Mouse (Mus musculus): ENCODE results near the gene Naaladl2.
"Not testable (repeated sequence)": the region's sequence is repeated elsewhere in the genome, so short reads cannot be mapped to it uniquely, and the experiment has no call there.

Naaladl2 gene

DNA sequence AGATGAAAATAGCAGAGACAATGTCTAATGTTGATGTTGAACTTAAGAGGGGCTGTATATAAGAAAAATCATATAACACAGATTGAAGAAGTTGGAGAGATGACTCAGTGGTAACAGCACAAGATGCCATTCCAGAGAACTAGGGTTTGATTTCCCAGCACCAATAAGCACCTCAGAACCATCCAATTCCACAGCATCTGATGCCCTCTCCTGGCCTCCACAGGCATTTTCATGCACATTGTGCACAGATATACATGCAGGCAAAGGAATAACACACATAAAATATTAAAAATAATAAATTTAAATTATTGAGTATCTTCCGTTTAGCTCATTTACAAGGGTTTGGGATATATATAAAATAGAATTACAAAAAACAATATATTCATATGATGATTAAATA is 926.6 kb downstream of the Naaladl2 start:
- no peak for DNase-seq

DNA sequence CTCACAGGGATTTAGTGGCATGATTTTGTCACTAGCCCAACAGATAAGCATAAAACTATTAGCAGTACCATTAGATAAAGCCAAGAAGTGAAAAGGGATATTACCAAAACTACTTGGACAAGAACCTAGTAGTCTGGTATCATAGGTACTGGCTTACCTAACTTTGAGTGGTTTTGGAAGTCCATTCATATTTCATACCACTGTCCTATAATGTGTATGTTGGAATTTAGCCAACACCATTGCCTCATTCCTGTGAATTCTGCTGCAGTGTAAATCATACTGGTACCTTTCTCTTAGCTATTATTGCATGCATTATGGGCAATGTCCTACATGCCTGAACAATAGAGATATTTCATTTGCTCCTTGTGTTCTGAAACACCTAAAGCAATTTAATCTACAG is 977.5 kb downstream of the Naaladl2 start:
- no peak for DNase-seq

DNA sequence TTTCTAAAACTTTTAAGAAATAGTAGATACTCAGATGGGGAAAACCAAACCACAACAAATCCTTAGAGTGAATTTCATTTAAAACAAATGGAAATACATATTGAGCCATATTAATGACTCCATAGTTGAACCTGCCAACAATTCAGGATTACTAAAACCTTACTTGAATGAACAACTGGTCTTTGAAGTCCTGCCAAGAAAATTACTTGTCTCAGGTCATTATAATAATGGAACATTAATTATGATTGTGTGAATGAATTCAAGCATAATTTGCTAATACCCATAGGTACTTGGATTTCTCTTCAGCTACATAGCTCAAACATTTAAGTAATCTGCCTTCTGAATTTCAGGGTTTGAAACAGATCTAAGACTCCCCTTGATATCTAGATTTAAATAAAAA is 980.1 kb downstream of the Naaladl2 start:
- DNase-seq: no peak

DNA sequence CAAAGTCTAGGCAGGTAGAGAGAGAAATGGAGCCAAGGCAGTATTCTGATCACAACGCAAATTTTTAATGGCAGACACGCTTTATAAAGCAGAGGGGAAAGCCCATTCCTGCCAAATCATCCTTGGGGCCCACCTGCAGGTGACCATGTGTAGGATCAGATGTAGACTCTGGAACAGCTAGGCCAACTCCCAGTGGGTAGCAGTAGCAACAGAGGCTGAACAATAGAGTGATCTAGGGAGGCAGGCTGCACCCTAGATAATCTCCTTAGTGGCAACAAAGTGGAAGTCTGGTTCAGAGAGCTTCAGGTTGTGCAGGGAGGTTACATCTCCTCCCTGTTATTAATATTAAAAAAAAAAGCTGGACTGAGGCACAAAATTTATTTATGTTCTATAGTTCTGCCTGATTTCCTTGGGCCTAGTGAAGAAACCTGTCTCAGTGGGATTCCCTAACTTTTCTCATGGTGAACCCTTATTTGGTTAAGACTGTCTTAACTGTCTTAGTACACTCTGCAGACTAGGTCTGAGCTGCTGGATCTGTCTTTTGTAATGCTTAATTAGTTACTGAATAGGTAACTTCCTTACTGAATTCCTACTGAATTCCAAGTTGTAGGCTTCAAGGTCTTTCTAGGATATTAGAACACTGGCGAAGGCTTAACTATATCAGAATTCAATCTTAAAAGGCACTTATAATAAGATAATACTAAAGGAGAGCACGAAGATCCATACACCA is 992.8 kb downstream of the Naaladl2 start:
- not testable (repeated sequence) for DNase-seq

DNA sequence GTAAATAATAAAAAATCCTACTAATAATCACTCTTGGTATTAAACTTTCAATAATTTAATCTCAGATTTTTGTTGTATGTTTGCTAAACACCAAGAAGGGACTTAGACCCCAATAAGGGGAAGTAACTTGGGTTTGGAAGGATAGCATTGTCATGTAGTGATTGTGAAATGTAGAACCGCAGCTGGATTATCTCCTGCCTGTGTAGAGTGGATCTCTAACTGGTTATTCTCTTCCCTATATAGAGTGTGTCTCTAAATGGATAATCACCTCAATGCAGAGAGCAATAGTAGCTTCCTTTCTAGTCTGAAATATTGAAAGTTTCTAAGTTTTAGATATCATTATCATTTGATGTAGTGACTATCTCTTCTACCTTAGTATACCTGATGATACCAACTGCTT is 1001.3 kb downstream of the Naaladl2 start:
- DNase-seq: no peak

DNA sequence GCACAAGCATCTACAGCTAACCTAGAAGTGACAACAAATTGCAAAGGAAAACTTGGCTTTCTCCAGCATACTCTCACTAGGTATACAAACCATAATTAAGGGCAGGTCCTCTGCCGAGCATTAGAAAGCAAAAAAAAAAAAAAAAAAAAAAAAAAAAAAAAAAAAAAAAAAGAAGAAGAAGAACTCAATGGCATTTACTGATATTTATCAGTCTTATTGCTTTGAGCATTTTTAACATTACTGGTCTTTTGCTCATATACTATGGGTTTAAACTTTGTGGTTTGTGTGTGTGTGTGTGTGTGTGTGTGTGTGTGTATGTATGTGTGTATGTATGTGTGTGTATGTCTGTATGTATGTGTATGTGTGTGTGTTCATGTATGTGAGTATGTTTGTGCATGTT is 1006.1 kb downstream of the Naaladl2 start:
- no peak for DNase-seq

DNA sequence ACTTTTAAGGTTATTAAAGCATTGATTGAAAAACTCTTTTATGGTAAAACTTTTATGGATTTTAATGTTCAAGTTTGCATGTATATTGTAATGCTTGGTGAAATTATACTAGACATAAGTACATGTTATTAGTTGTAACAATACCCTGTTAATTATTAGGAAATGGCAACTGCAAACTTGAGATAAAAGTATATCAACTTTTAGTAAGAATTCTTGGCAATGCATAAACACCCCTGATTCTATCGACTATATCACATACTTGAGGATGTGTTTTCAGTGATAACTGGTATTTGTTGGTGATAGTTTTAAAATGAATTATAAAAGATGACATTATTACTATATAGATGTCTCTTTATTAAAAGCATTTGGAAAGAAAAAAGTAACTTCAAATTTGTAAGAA is 1017.9 kb downstream of the Naaladl2 start:
- DNase-seq: no peak

DNA sequence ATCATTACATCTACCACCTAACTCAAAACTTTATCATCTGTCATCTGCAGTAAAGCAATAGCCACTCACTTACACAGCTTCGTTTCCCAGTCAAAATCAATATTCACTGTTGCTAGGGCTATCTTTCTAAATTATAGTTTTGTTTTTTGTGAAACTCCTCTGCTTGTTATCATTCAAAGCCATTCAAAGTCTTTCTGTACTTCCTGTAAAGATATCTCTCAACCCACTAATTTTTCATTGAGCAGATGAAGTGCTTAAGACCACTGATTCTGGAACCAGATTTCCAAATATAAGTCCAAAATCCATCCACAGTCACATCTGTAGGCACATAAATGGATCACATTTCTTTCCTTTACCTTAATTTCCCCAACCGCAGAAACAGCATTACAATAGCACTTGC is 1020.0 kb downstream of the Naaladl2 start:
- DNase-seq: no peak

DNA sequence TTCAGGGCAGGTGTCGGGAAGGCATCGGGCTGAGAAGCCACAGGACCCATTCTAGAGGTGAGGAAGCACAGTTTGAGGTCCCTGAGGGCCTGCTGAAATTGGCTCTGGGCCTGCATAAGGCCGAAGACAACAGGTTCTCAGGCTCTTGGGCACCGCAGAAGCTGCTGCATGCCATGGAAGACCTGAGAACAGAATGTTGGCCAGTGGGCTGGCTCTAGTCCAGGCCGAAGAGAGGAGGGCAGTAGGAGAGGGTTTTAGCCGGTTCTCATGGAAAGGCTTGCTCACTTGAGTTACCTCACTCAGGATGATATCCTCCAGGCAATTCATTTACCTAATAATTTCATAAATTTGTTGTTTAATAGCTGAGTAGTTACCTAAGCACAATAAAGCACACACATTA is 1025.9 kb downstream of the Naaladl2 start:
- DNase-seq: no peak

DNA sequence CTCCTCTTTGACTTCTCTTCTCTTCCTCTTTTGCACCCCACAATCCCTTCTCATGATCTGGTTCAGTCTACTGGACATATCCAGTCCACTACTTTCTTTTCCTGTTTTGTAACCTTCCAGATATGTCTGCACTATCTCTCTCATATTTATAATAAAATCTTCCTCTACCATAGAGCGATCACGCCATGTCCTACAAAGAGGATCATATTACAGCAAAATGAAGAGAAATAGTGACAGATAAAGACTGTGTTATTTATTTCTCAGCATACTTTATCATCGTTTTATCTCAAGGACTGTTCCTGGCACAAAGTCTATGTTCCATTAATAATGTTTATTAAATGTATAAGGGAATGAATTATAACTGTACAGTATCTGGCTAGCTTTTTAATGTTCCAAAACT is 1029.2 kb downstream of the Naaladl2 start:
- no peak for DNase-seq

DNA sequence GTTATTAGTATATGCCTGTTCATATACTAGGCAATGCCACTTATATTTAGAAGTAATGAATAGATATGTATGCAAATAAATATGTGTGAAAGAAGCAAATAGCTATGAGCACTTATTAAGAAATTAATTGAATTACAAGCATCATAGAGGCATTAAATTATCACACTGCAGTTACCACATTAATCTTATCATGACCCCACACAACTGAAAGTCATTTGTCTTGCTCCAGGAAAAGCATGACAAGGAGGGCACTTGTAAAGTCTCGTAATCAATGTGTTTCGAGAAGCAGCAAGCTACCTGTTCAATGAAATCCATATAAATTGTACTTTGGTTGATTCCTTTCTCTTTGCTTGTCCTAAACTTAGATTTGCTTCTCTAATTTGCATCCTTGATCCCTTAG is 1030.7 kb downstream of the Naaladl2 start:
- DNase-seq: no peak

DNA sequence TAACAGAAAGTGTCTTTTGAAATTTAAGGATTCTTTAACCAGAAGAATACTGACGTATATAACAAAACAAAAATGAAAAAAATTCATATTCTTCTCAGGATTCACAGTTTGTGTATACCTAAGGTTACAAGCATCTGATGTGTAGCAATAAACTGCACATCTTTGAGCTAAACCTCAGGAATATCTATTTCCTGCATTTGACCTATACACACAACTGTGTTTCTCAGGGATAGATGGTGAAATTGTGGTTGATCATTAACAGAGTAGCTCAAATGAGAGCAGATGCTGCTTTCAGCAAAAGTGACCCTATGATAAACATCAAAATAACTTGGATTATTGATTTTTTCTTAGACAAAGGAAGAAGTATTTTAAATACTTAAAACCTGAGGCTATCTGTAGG is 1037.7 kb downstream of the Naaladl2 start:
- DNase-seq: no peak

DNA sequence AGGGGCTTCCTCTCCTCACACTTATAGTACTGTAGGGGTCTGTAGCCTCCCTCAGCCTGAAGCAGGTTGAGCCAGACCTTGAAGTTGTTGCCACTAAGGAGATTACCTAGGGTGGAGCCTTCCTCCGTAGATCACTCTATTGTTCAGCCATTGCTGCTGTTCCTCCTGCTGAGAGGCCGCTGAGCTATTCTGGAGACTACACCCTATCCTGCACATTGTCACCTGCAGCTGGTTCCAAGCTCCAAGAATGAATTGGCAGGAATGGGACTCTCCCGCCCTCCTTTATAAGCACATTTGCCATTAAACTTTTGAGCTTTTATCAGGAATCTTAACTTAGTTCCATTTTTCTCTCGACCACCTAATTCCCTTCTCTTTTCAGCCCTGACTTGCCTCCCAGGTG is 1064.3 kb downstream of the Naaladl2 start:
- DNase-seq: no peak

DNA sequence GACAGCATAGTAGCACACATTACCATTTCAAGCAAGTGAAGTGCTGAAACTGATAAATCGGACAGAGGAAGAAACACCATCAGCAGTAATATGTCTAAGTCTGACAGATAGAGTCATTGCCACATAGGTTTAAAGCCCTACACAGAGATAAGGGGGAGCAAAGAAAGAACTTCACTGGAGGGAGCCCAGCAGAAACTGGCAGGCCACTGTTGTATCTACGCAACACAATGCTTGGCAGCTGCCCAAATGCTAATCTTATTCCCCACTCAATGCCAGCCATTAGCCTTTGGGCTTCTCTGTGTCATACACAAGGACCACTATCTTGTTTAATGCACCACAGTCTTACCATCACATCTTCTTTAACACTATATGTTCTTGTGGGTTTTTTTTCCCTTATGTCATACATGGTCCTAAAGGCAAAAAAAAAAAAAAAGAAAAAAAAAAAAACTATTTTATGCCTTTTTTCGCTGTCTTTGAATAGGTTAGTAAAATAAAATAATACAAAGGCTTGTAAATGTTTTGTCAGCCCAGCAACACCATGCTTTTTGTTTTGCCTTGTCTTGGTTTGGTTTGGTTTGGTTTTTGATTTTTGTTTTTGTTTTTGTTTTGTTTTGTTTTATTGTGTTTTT is 1072.8 kb downstream of the Naaladl2 start:
- no peak for DNase-seq

DNA sequence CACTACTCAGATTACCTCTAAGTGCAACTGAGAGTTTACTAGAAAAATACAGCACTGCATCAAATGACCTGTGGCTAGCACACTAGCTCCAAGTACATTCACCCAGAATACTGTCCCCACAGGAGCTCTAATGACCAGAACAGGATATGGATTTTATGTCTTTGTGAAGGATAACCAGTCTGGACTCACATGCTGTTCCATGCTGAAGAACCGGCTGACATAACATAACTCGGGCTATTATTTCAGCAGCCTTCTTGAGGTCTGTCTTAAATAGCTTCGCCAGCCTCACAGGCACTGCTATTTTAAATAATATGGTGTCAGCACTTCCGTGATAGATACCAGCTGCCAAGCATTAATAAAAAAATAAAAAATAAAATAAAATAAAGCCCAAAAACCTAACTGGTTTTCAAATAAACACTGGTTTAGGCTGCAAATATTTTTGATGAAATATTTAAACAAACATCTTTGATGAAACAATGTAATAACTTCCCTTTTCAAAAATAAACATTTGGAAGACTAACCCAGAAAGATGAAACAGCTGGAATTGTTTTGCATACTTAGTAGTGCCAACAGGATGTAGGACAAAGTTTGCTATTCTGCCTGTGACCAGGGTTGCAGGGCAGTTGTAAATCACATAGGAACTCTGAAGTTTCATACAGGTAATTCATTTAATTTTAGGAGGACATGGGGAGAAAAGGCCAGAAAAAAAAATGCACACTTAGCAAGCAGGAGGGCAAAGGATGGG is 1073.5 kb downstream of the Naaladl2 start:
- DNase-seq: no peak

DNA sequence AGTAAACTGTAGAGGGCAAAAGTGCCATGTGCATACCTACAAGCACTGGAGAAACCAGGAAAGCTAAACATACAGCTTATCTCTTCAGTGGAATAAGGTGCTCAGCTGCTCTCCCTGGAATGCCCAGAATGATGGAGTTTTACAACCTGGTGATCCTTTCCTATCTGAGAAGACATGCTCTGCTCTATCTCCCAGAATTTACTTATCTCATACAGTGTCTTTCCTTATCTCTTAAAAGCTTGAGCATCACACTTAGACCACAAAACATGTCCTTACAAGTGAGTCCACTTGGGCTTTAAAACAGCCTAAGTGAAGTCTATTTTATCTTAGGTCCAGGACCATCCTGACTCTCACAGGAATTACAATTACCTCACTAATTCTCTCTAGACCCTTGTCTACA is 1095.8 kb downstream of the Naaladl2 start:
- DNase-seq: no peak

DNA sequence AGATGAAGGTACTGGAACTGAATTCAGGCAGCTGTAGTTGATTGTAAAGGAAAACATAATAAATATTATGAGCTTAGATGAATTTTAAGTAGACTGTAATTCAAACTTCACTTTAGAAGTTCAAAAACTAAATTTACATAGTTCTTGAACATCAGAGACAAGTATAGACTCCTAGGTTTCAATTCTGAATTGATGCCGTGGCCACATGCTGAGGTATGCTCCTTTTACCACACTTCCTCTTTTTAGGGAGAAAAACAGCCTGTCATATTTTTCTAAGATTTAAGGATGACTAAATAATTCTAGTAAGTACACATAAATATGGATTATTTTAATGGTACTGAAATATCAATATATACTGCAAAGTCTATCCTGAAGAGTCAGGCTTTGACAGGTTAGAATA is 1142.3 kb downstream of the Naaladl2 start:
- no peak for DNase-seq

DNA sequence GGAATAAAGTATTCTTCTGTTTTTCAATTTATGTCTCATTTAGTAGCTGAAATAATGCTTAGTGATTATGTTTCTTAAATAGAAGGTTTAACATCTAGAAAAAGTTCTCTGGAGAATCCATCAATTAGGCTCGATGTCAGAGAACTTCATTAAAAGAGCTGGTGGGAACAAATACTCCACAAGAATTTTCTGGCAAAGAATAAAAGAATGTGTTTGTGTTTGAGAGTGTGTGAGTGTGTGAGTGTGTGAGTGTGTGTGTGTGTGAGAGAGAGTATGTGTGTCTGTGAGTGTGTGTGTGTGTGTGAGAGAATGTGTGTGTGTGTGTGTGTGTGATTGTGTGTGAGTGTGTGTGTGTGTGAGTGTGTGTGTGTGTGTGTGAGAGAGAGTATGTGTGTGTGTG is 1170.3 kb downstream of the Naaladl2 start:
- no peak for DNase-seq

DNA sequence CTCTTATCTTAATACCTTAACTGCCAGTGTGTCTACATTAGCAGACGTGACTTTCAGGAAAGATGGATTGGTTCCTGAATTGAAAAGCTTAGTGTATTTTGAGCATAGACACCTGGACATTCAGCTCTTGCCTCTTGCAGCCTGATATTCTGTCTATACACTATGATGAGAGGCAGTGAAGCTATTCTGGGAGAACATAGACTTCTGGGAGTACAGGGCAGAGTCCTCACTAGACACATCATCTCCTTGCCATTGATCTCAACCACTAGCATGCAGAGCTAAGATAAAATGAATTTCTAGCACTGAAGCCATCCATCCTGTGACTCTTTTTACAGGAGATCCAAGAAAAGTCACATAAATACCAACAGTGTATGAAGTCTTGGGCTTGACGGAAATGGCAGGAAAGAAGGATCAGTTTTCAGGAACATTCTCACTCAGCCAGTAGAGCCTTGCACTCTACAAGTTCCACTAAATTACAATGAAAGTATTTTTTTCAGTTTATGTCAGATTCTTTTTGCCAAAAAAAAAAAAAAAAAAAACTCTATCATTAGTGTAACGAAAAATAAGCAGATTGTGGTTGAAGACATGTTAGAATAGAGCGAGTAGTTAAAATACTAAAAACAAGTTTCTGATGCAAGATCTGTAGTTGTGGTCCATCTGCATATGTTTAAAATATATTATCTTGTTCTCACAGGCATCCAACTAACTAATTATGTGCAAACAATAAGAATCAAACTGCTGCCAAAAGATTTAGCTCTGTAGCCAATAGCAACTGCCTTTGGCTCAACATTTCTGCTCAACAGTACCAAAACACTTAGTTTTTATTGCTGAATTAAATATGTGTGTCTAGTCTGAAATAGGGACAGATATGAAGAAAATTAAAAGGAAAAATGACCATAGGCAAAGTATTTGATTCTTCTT is 1171.1 kb downstream of the Naaladl2 start:
- no peak for DNase-seq

DNA sequence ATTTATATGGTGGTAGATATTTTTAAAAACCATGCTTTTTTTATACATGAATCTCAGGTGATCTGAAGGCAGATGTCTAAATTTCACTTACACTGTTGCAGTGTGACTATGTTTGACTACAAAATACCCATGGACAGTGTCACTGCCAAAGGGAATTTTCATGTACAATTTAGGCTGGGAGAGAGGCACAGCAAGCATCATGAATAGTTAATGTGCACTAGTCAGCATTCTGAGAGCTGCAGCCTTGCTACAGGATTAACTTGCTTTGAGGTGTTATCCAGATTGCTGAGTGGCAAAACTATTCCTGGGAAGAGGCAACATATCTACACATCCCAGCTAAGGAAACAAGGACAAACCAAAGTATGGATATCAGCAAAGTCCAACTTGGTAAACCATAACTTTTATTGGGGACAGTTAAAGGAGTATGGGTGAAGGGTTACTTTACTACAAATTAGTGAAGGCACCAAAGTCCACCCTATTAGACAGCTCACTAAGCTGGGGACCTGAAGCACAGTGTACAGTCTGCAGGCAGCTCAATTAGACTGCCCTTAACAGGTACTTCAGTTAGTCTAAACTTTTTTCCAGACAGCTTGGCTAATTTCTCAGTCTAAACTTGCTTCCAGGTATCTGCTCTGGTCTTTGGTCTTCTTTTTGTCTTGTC is 1181.0 kb downstream of the Naaladl2 start:
- DNase-seq: no peak

DNA sequence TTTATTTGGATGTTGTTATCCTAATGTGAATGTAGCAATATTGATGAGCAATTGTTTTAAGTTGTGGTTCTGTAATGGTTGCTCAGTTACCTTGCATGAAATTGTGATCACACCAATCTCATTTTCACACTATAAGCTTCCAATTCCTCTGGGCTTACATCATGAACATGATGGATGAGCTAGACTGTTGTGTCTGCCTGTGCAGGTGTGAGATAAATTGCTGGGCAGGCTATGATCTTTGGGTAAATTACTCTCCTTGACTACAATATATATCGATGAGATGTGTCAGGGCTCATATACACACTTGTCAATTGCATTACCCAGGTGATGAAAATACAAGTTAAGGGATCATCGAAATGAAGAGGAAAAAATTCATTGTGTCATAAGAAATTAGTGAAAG is 1197.9 kb downstream of the Naaladl2 start:
- DNase-seq: no peak

DNA sequence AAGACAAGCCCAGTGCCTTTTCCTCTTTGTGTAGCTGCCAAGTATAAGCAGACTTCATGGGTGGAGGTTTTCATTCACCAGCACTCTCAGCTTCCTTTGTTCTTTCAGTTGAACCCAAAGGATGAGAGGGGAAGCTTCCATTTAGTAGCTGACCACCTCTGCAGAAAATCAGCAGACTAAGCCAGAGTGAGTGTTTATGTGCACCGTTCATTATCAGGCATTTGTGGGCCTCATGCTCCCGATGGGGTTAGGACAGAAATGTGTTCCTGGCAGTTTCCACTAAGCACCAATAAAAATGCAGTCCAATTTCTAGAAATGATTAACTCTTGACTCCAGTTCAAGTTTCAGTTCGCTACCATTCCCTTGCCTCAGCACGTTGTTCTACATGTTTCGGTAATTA is 1206.8 kb downstream of the Naaladl2 start:
- no peak for DNase-seq

DNA sequence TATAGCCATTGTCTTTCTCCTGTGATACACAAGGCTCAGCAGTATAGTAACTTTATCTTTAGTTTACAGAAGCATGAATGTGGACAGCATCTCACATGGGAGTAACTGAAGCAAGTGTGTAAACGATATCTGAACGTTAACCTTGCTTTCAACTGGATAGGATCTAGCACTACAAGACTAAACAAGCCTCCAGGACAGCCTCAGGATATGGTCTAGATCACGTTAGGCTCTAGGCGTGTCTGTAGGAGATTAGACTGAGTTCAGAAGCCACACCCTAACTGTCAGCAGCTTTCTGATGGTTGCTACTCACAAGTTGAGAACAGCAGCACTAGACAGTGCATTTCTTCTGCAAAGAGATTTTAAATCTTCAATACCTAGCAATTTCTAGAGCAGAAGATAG is 1216.0 kb downstream of the Naaladl2 start:
- DNase-seq: no peak

All from spleen, adult 18-20 months (tissue).